ENCODE assay signal across 8 mouse cellular contexts in genomic region chr3:63900021-63900571, GRCm38 (mm10). TPM values are rescaled to one million over a fixed set of nuclear protein-coding genes. Genes with fewer than 3 reads are reported as not detected.
A peak's percentile ranks its signal among the peaks of the same experiment; 100 is the strongest.
DNase-seq lines count a peak whose midpoint lies in the region; ATAC-seq and TF ChIP-seq lines count a peak whose summit lies in the region.
"Had no signal": no experiment of that assay in that cellular context is flagged by ENCODE, and none has a peak within 500 bp of the region (broad histone marks: within the 10 kb centered on the region; RNA-seq: fewer than 3 reads in every experiment).

No protein-coding gene starts in this region.

- H3K9ac ChIP-seq in heart, postnatal 0 days (replicated peaks; ENCODE audit: low read depth, low read length), result no peak overlapping the region
- H3K9ac ChIP-seq in limb, embryonic 13.5 days, result no peak overlapping the region; the same call in 1 of the 2 replicates

- peak overlapping the region; percentile 98 for H3K4me2 ChIP-seq in heart, postnatal 0 days (ENCODE audit: low read depth, low read length)
- H3K4me2 ChIP-seq in limb, embryonic 13.5 days (replicated peaks), result peak overlapping the region; percentile 100

- peak; percentile 17 to 19 for DNase-seq in right cerebral cortex, adult 2 months (ENCODE audit: low spot score in 2 of 2)
- no peak for DNase-seq in right cerebral cortex, postnatal 14 days
- DNase-seq in heart, postnatal 0 days (ENCODE audit: low spot score), result no peak
- peak; percentile 9 for DNase-seq in right cerebral cortex, postnatal 4 days
- no peak for DNase-seq in frontal cortex, adult 2 months (ENCODE audit: extremely low spot score in 1 of 2, low spot score in 1 of 2)

- peaks cover 10% of the 10 kb centered on the region; the same call in 1 of the 2 replicates for H3K4me1 ChIP-seq in heart, postnatal 0 days (ENCODE audit: control insufficient read depth, insufficient read depth)
- H3K4me1 ChIP-seq in limb, embryonic 13.5 days, result peaks cover 18% of the 10 kb centered on the region

- WGBS in heart, postnatal 0 days, result 10% methylated on average over 12 of the region's 12 CpGs
- whole genome bisulfite sequencing in limb, embryonic 13.5 days, result 5% methylated on average over 12 of the region's 12 CpGs

- H3K4me3 ChIP-seq in heart, postnatal 0 days (ENCODE audit: low read depth, low read length), result peak overlapping the region; percentile 59
- peak overlapping the region; percentile 66 for H3K4me3 ChIP-seq in limb, embryonic 13.5 days

- no peak overlapping the region for H3K27ac ChIP-seq in heart, postnatal 0 days (ENCODE audit: low read depth)
- H3K27ac ChIP-seq in limb, embryonic 13.5 days, result no peak overlapping the region

- H3K9me3 ChIP-seq in heart, postnatal 0 days (replicated peaks; ENCODE audit: control insufficient read depth, low read length), result no peaks in the 10 kb centered on the region
- H3K9me3 ChIP-seq in limb, embryonic 13.5 days, result no peaks in the 10 kb centered on the region

- TF ChIP-seq CTCF in heart, postnatal 0 days (IDR thresholded peaks at IDR 0.05; ENCODE audit: low read depth), result no peak

- no peak for ATAC-seq in heart, postnatal 0 days (ENCODE audit: insufficient read depth, low read depth)
- no peak for ATAC-seq in limb, embryonic 13.5 days (ENCODE audit: low FRiP score, low read depth)
- no peak for ATAC-seq in frontal cortex, adult (ENCODE audit: low TSS enrichment)

- H3K36me3 ChIP-seq in heart, postnatal 0 days (replicated peaks; ENCODE audit: control insufficient read depth, insufficient read depth, low read length), result no peaks in the 10 kb centered on the region
- H3K36me3 ChIP-seq in limb, embryonic 13.5 days, result no peaks in the 10 kb centered on the region

- no peaks in the 10 kb centered on the region for H3K27me3 ChIP-seq in heart, postnatal 0 days (ENCODE audit: control insufficient read depth, insufficient read depth, low read length)
- H3K27me3 ChIP-seq in limb, embryonic 13.5 days, result peaks cover 13% of the 10 kb centered on the region

- no peak for TF ChIP-seq EP300 in heart, postnatal 0 days (IDR thresholded peaks at IDR 0.05; ENCODE audit: low read depth)

RNA-seq across cellular contexts. Expression of gene Plch1, which starts 0.8 kb away (rescaled TPM):
- total RNA-seq in heart, postnatal 0 days (2014; rRNA removed; ENCODE audit: low replicate concordance), result not detected in 2 replicates
- 0.07 and 0.14 TPM in 2 replicates for polyA plus RNA-seq in heart, postnatal 0 days (2015; fragmentation: Nextera tagmentation; extraction: Ambion mirVana)
- polyA plus RNA-seq in limb, embryonic 13.5 days (2015; fragmentation: Nextera tagmentation; extraction: Ambion mirVana), result 0.94 and 1.1 TPM in 2 replicates
- polyA plus RNA-seq in frontal cortex, adult 2 months (2012; rRNA removed), result 4.9 and 5.7 TPM in 2 replicates
- total RNA-seq: neutrophil, adult 5-6 weeks had no signal

RNA-seq across cellular contexts. Expression of gene E130311K13Rik, which starts 29.2 kb away (rescaled TPM):
- 2.4 and 3.1 TPM in 2 replicates for total RNA-seq in heart, postnatal 0 days (2014; rRNA removed; ENCODE audit: low replicate concordance)
- polyA plus RNA-seq in heart, postnatal 0 days (2015; fragmentation: Nextera tagmentation; extraction: Ambion mirVana), result 6.0 and 7.3 TPM in 2 replicates
- polyA plus RNA-seq in limb, embryonic 13.5 days (2015; fragmentation: Nextera tagmentation; extraction: Ambion mirVana), result 7.6 and 7.9 TPM in 2 replicates
- polyA plus RNA-seq in frontal cortex, adult 2 months (2012; rRNA removed), result 9.6 and 11.3 TPM in 2 replicates

Comparison
In these comparisons a context has a peak if more than half of its experiments do, and no peak if none do; other contexts are left out.
1. DNase-seq: peak in right cerebral cortex, adult 2 months (2 of 2) and right cerebral cortex, postnatal 4 days (single experiment); none in right cerebral cortex, postnatal 14 days (single experiment), heart, postnatal 0 days (single experiment) and frontal cortex, adult 2 months (0 of 2).